ENCODE assay signal across 9 mouse cellular contexts in genomic region chr1:89627650-89628049, GRCm38 (mm10).
DNase-seq lines count a peak whose midpoint lies in the region; ATAC-seq lines count a peak whose summit lies in the region.
"Had no signal": no experiment of that assay in that cellular context is flagged by ENCODE, and none has a peak within 500 bp of the region (broad histone marks: within the 10 kb centered on the region; RNA-seq: fewer than 3 reads in every experiment).

No protein-coding gene starts in this region.

- peak; percentile 63 for DNase-seq in adrenal gland, postnatal 10 days
- DNase-seq in adrenal gland, postnatal 4 days (ENCODE audit: low spot score in 2 of 2) = no peak
- peak; percentile 60 to 64 for DNase-seq in layer of hippocampus, postnatal 10 days (ENCODE audit: low spot score in 2 of 2)
- no peak for DNase-seq in layer of hippocampus, adult 9-10 months (ENCODE audit: low spot score)
- peak; percentile 77 for DNase-seq in cerebellum, adult 8-10 months
- peak; percentile 20 for DNase-seq in lung, postnatal 25 days (ENCODE audit: low spot score)
- no peak for DNase-seq in spleen, postnatal 36 days (ENCODE audit: low spot score in 2 of 2)

- H3K4me2 ChIP-seq in forebrain, embryonic 16.5 days (ENCODE audit: low read length) = no peak overlapping the region

- no peak for ATAC-seq in forebrain, embryonic 16.5 days

- H3K4me3 ChIP-seq in forebrain, embryonic 16.5 days (replicated peaks; ENCODE audit: low read length) = no peak overlapping the region
- H3K4me3 ChIP-seq: megakaryocyte, embryonic 14.5 days had no signal

- H3K36me3 ChIP-seq in forebrain, embryonic 16.5 days (ENCODE audit: control insufficient read depth, insufficient read depth) = 0 out of 2 replicates have a peak, but pooled peaks cover 8% of the 10 kb centered on the region

- H3K9ac ChIP-seq in forebrain, embryonic 16.5 days (replicated peaks; ENCODE audit: low read depth, low read length) = no peak overlapping the region

- WGBS in forebrain, embryonic 16.5 days = 60% methylated on average over 3 of the region's 3 CpGs

- H3K27me3 ChIP-seq in forebrain, embryonic 16.5 days (replicated peaks; ENCODE audit: control insufficient read depth, insufficient read depth, low read length) = no peaks in the 10 kb centered on the region

- no peaks in the 10 kb centered on the region for H3K9me3 ChIP-seq in forebrain, embryonic 16.5 days (ENCODE audit: control insufficient read depth, low read length)
- H3K9me3 ChIP-seq: megakaryocyte, embryonic 14.5 days had no signal

- no peak overlapping the region for H3K27ac ChIP-seq in forebrain, embryonic 16.5 days (ENCODE audit: low read length)

- H3K4me1 ChIP-seq in forebrain, embryonic 16.5 days (replicated peaks; ENCODE audit: control insufficient read depth, insufficient read depth, low read length) = peaks cover 4% of the 10 kb centered on the region; the same call in 1 of the 2 replicates
- H3K4me1 ChIP-seq: megakaryocyte, embryonic 14.5 days had no signal

Comparison
In these comparisons a context has a peak if more than half of its experiments do, and no peak if none do; other contexts are left out.
1. DNase-seq: peak in adrenal gland, postnatal 10 days (single experiment), layer of hippocampus, postnatal 10 days (2 of 2), cerebellum, adult 8-10 months (single experiment) and lung, postnatal 25 days (single experiment); none in adrenal gland, postnatal 4 days (0 of 2), layer of hippocampus, adult 9-10 months (single experiment) and spleen, postnatal 36 days (0 of 2).